Mouse (Mus musculus): Measurements from ENCODE around the gene Dnah1. TPM values are rescaled to one million over a fixed set of nuclear protein-coding genes. Genes with fewer than 3 reads are reported as not detected.

The Dnah1 gene
- polyA plus RNA-seq (2012; ENCODE audit: low replicate concordance): 0.04 and 0.12 TPM in 2 replicates

GRCm38 (mm10) chr14:31323849-31324792 is at the start of gene Dnah1:
TSS of gene Dnah1 (minus strand) at chr14:31323896.

DNA sequence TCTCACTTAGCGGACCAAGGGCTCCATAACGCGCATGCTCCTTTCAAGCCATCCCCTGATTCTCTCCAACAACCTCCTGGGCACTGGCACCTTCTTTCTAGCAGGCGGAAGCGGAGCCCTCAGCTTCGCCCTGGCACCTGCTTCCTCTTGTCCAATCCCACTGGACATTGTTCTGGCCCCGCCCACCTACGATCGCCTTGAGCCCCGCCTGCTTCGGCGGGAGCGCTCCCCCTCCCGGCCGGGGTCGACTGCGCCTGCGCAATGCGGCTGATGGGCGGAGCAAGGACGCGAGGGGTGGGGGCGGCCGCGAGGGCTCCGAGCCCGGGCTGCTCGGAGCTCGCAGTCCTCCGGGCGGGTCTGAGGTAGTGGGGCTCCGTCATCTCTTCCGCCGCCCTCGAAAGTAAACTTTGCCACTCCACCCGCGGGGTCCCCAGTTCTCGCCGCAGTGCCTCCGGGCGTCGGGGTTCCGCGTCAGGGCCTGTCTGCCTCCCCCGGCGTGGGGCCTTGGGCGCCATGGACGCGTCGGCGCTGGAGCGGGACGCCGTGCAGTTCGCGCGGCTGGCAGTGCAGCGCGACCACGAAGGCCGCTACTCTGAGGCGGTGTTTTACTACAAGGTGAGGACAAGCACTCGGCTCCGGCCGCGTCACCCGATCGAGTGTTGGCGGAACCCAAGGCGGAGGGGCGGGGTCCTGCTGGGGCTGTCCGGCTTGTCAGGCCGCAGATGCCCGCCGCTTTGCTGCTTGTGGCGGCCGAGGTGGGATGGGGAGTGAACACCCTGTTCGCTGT is 12.9 kb upstream of the Dnah1 start, which contains the start of gene Capn7:
Gene Capn7 (plus strand): TSS at position 270 of the 787 bp plus-strand sequence.

GRCm38 (mm10) chr14:31251084-31251604 is 72.6 kb downstream of the Dnah1 start, which contains the start of the genes Phf7 and Bap1:
TSS of gene Phf7 (minus strand) at chr14:31251317.
TSS of gene Bap1 (plus strand) at chr14:31251450.

DNA sequence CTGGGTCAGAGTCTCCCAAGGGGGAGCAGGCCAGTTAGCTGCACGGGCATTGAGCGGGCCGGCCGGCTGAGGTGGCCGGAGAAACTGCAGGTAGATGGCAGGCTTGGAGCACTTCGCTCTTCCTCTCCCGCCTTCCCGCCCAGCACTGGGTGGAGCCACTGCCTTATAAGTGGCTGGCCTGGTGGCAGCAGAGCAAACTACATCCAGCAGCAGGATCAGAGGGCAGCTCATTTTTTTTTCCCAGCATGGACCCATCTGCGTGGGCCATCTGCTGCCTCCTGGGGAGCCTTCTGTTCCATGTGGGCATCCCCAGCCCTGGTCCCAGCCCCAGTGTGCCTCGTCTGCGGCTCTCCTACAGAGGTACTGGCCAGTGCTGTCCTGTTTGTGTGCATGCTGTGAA is 106.0 kb downstream of the Dnah1 start, which contains the start of gene Sema3g:
Gene Sema3g (plus strand): TSS at position 195 of the 400 bp plus-strand sequence.

DNA sequence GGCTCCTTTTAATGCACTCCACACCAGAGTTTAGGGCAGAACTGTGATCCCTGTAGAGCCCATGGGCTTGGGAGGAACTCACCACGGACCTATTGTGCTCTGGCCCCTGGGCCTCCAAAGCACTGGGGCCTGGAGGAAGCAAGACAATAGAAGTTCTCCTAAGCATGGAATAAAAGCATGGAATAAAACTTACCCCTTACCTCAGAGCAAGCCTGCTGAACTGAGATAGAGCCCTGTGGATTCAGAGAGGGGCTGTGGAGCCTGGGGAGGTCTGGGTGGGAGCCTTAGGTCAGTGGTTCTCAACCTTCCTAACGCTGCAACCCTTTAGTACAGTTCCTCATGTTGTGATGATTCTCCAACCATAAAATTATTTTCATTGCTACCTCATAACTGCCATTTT is 106.8 kb downstream of the Dnah1 start, which contains the start of gene Nisch:
Gene Nisch (minus strand): TSS at position 101 of the 400 bp plus-strand sequence.

Other genes with a start within 250 kb of the Dnah1 start
- 30.1 and 46.4 TPM in 2 replicates for gene Smim4, start 194.9 kb downstream of the Dnah1 start, polyA plus RNA-seq (2012; ENCODE audit: low replicate concordance)
- 3.8 and 17.4 TPM in 2 replicates for gene Nt5dc2, start 192.8 kb downstream of the Dnah1 start, polyA plus RNA-seq (2012; ENCODE audit: low replicate concordance)
- 1.2 and 2.7 TPM in 2 replicates for gene Stab1, start 155.3 kb downstream of the Dnah1 start, polyA plus RNA-seq (2012; ENCODE audit: low replicate concordance)
- 0.18 TPM in 1 of 2 replicates, not detected in the other for gene Tnnc1, start 115.6 kb downstream of the Dnah1 start, polyA plus RNA-seq (2012; ENCODE audit: low replicate concordance)
- 207 and 272 TPM in 2 replicates for gene Nisch, start 107.0 kb downstream of the Dnah1 start, polyA plus RNA-seq (2012; ENCODE audit: low replicate concordance)
- gene Sema3g, start 106.0 kb downstream of the Dnah1 start, polyA plus RNA-seq (2012; ENCODE audit: low replicate concordance): 0.05 and 0.17 TPM in 2 replicates
- 5.3 and 6.3 TPM in 2 replicates for gene Phf7, start 72.6 kb downstream of the Dnah1 start, polyA plus RNA-seq (2012; ENCODE audit: low replicate concordance)
- 42.4 and 44.6 TPM in 2 replicates for gene Bap1, start 72.4 kb downstream of the Dnah1 start, polyA plus RNA-seq (2012; ENCODE audit: low replicate concordance)
- gene Capn7, start 12.7 kb upstream of the Dnah1 start, polyA plus RNA-seq (2012; ENCODE audit: low replicate concordance): 7.9 and 10.4 TPM in 2 replicates
- gene Sh3bp5, start 112.2 kb upstream of the Dnah1 start, polyA plus RNA-seq (2012; ENCODE audit: low replicate concordance): 114 and 163 TPM in 2 replicates
- 111 and 216 TPM in 2 replicates for gene Eaf1, start 170.5 kb upstream of the Dnah1 start, polyA plus RNA-seq (2012; ENCODE audit: low replicate concordance)
- 2.1 and 2.4 TPM in 2 replicates for gene Mettl6, start 171.1 kb upstream of the Dnah1 start, polyA plus RNA-seq (2012; ENCODE audit: low replicate concordance)

Measured in hematopoietic multipotent progenitor cell, adult 10-12 weeks (in vitro differentiated cells).